Mouse (Mus musculus): ENCODE measurements around the gene Dap3. TPM values are rescaled to one million over a fixed set of nuclear protein-coding genes. Genes with fewer than 3 reads are reported as not detected.
"Not testable (repeated sequence)": the region's sequence is repeated elsewhere in the genome, so short reads cannot be mapped to it uniquely, and the experiment has no call there.

Gene Dap3
- 91.5 and 95.9 TPM in 2 replicates for polyA plus RNA-seq (2015; fragmentation: Nextera tagmentation; extraction: Ambion mirVana)

GRCm38 (mm10) chr3:88950576-88951326 lies at the start of gene Dap3, which contains the start of gene Ash1l:
Gene Dap3, minus strand, starts transcription at chr3:88951181.
Gene Ash1l, plus strand, starts transcription at chr3:88950622.
- Histone ChIP-seq H3K27me3 (replicated peaks; ENCODE audit: control insufficient read depth, insufficient read depth, low read length) (no peaks in the 10 kb centered on the region), H3K9ac (ENCODE audit: low read depth, low read length) (peak within 1 kb of the TSS; percentile 86), H3K9me3 (ENCODE audit: control insufficient read depth) (no peaks in the 10 kb centered on the region), H3K4me2 (replicated peaks; ENCODE audit: low read depth) (peak within 1 kb of the TSS; percentile 84), H3K4me3 (ENCODE audit: low read depth, low read length) (peak within 1 kb of the TSS; percentile 72), H3K27ac (ENCODE audit: low read depth, low read length) (peak within 1 kb of the TSS; percentile 99), H3K36me3 (ENCODE audit: control insufficient read depth, insufficient read depth) (no peaks in the 10 kb centered on the region), H3K4me1 (replicated peaks; ENCODE audit: control insufficient read depth, insufficient read depth, low read length) (0 out of 2 replicates have a peak, but pooled peaks cover 7% of the 10 kb centered on the region)
- peak; percentile 66 for TF ChIP-seq CTCF (IDR thresholded peaks at IDR 0.05; ENCODE audit: low read depth)
- peak; percentile 77 for ATAC-seq
- under 1% methylated on average over 40 of the region's 64 CpGs for WGBS

GRCm38 (mm10) chr3:88992793-88993192 lies 41.8 kb upstream of the Dap3 start:
- Histone ChIP-seq H3K36me3 (ENCODE audit: control insufficient read depth, insufficient read depth) (peaks cover 9% of the 10 kb centered on the region; the same call in 1 of the 2 replicates), H3K9me3 (ENCODE audit: control insufficient read depth) (no peaks in the 10 kb centered on the region), H3K27me3 (replicated peaks; ENCODE audit: control insufficient read depth, insufficient read depth, low read length) (no peaks in the 10 kb centered on the region), H3K4me2 (replicated peaks; ENCODE audit: low read depth) (no peak overlapping the region), H3K4me3 (ENCODE audit: low read depth, low read length) (no peak overlapping the region), H3K9ac (ENCODE audit: low read depth, low read length) (no peak overlapping the region), H3K4me1 (replicated peaks; ENCODE audit: control insufficient read depth, insufficient read depth, low read length) (no peaks in the 10 kb centered on the region), H3K27ac (ENCODE audit: low read depth, low read length) (no peak overlapping the region)
- no peak for ATAC-seq
- 75% methylated on average over 2 of the region's 2 CpGs for WGBS
- TF ChIP-seq CTCF (IDR thresholded peaks at IDR 0.05; ENCODE audit: low read depth), result no peak

- TF ChIP-seq CTCF (IDR thresholded peaks at IDR 0.05; ENCODE audit: low read depth), result no peak
- Histone ChIP-seq H3K27me3 (replicated peaks; ENCODE audit: control insufficient read depth, insufficient read depth, low read length) (no peaks in the 10 kb centered on the region), H3K9me3 (ENCODE audit: control insufficient read depth) (no peaks in the 10 kb centered on the region), H3K36me3 (ENCODE audit: control insufficient read depth, insufficient read depth) (peaks cover 44% of the 10 kb centered on the region), H3K27ac (ENCODE audit: low read depth, low read length) (no peak overlapping the region), H3K9ac (ENCODE audit: low read depth, low read length) (no peak overlapping the region), H3K4me2 (replicated peaks; ENCODE audit: low read depth) (no peak overlapping the region), H3K4me1 (replicated peaks; ENCODE audit: control insufficient read depth, insufficient read depth, low read length) (no peaks in the 10 kb centered on the region), H3K4me3 (ENCODE audit: low read depth, low read length) (no peak overlapping the region)
- no peak for ATAC-seq
- 68% methylated on average over 4 of the region's 4 CpGs for WGBS
Observed at GRCm38 (mm10) chr3:88983921-88984381, 33.0 kb upstream of the Dap3 start.

- H3K27me3 ChIP-seq (replicated peaks; ENCODE audit: control insufficient read depth, insufficient read depth, low read length), result no peaks in the 10 kb centered on the region
- H3K4me3 ChIP-seq (ENCODE audit: low read depth, low read length), result no peak overlapping the region
- TF ChIP-seq CTCF (IDR thresholded peaks at IDR 0.05; ENCODE audit: low read depth), result no peak
- H3K36me3 ChIP-seq (ENCODE audit: control insufficient read depth, insufficient read depth), result peaks cover 45% of the 10 kb centered on the region
- no peak overlapping the region for H3K4me2 ChIP-seq (replicated peaks; ENCODE audit: low read depth)
- ATAC-seq, result no peak
- no peak overlapping the region for H3K9ac ChIP-seq (ENCODE audit: low read depth, low read length)
- no peaks in the 10 kb centered on the region for H3K9me3 ChIP-seq (ENCODE audit: control insufficient read depth)
- WGBS, result 95% methylated on average over 8 of the region's 8 CpGs
- H3K27ac ChIP-seq (ENCODE audit: low read depth, low read length), result no peak overlapping the region
- no peaks in the 10 kb centered on the region for H3K4me1 ChIP-seq (replicated peaks; ENCODE audit: control insufficient read depth, insufficient read depth, low read length)
Observed at GRCm38 (mm10) chr3:88981206-88982010, 30.4 kb upstream of the Dap3 start.

- 81% methylated on average over 2 of the region's 2 CpGs for WGBS
- no peak for ATAC-seq
- TF ChIP-seq CTCF (IDR thresholded peaks at IDR 0.05; ENCODE audit: low read depth), result no peak
- Histone ChIP-seq H3K4me3 (ENCODE audit: low read depth, low read length) (no peak overlapping the region), H3K4me1 (replicated peaks; ENCODE audit: control insufficient read depth, insufficient read depth, low read length) (no peaks in the 10 kb centered on the region), H3K27me3 (replicated peaks; ENCODE audit: control insufficient read depth, insufficient read depth, low read length) (no peaks in the 10 kb centered on the region), H3K9ac (ENCODE audit: low read depth, low read length) (no peak overlapping the region), H3K4me2 (replicated peaks; ENCODE audit: low read depth) (no peak overlapping the region), H3K9me3 (ENCODE audit: control insufficient read depth) (no peaks in the 10 kb centered on the region), H3K36me3 (ENCODE audit: control insufficient read depth, insufficient read depth) (0 out of 2 replicates have a peak, but pooled peaks cover 3% of the 10 kb centered on the region), H3K27ac (ENCODE audit: low read depth, low read length) (no peak overlapping the region; the same call in 1 of the 2 replicates)
Observed at GRCm38 (mm10) chr3:88975012-88975411, 24.0 kb upstream of the Dap3 start.

- not testable (repeated sequence) for H3K9ac ChIP-seq (ENCODE audit: low read depth, low read length); ATAC-seq; H3K27ac ChIP-seq (ENCODE audit: low read depth, low read length); H3K27me3 ChIP-seq (replicated peaks; ENCODE audit: control insufficient read depth, insufficient read depth, low read length); H3K4me3 ChIP-seq (ENCODE audit: low read depth, low read length); H3K9me3 ChIP-seq (ENCODE audit: control insufficient read depth); H3K4me2 ChIP-seq (replicated peaks; ENCODE audit: low read depth); H3K4me1 ChIP-seq (replicated peaks; ENCODE audit: control insufficient read depth, insufficient read depth, low read length)
- H3K36me3 ChIP-seq (ENCODE audit: control insufficient read depth, insufficient read depth), result peaks cover 19% of the 10 kb centered on the region
Observed at GRCm38 (mm10) chr3:88963211-88963610, 12.2 kb upstream of the Dap3 start.
